Mouse (Mus musculus) kidney, adult 2 months (tissue): ENCODE measurements at regions not wholly inside any gene's neighbourhood (a gene's known extent, or its start where the extent isn't known, plus 50 kb on each side); places are given as distances from the start of the nearest gene placed in this dataset.

Source experiments
- CTCF ChIP-seq: fragments of 200-500 bp; conservative IDR thresholded peaks from 2 replicates; pipeline ENCODE4 v1.5.1; 2011; ENCODE audit warnings: low read depth, mild to moderate bottlenecking, control low read depth, low read length, moderate library complexity, mixed read lengths; ENCODE audit not compliant: insufficient read depth, insufficient read length
- POLR2A ChIP-seq: fragments of 200-500 bp; IDR thresholded peaks from one replicate; pipeline ENCODE4 v1.6.1; 2011; ENCODE audit warnings: low read depth, low read length, control low read depth

- TF ChIP-seq CTCF (no peak), POLR2A (no peak)
Observed at GRCm38 (mm10) chr1:83653661-83654060, 245.7 kb upstream of the Sphkap start.
